Mouse (Mus musculus): ENCODE measurements around the gene Trnp1. TPM values are rescaled to one million over a fixed set of nuclear protein-coding genes. Genes with fewer than 3 reads are reported as not detected.
A peak's percentile ranks its signal among the peaks of the same experiment; 100 is the strongest.

Gene Trnp1
- polyA plus RNA-seq, 1 experiment from 2014 or later, result 1.5 TPM

- Histone ChIP-seq H3K9ac (ENCODE audit: low read length) (peak within 1 kb of the TSS; percentile 44; the same call in 1 of the 2 replicates), H3K27me3 (ENCODE audit: control insufficient read depth, insufficient read depth, low read length) (peaks cover 21% of the 10 kb centered on the region), H3K27ac (ENCODE audit: low read depth, low read length) (no peak within 1 kb of the TSS), H3K4me3 (ENCODE audit: low read depth, low read length) (peak within 1 kb of the TSS; percentile 40), H3K36me3 (ENCODE audit: control insufficient read depth, insufficient read depth, low read length) (no peaks in the 10 kb centered on the region), H3K4me1 (ENCODE audit: control insufficient read depth, insufficient read depth, low read length) (peaks cover 9% of the 10 kb centered on the region), H3K9me3 (ENCODE audit: control insufficient read depth, low read length) (no peaks in the 10 kb centered on the region), H3K4me2 (peak within 1 kb of the TSS; percentile 48)
- WGBS, result 5% methylated on average over 29 of the region's 29 CpGs
- DNase-seq (ENCODE audit: low spot score, missing footprints) (peak; percentile 100), ATAC-seq (ENCODE audit: low FRiP score) (peak; percentile 99)
These were observed 18.7 kb downstream of the Trnp1 start, which contains the start of gene Tent5b for GRCm38 (mm10) chr4:133479458-133480184. Gene Tent5b, plus strand, starts transcription at chr4:133480132.

DNA sequence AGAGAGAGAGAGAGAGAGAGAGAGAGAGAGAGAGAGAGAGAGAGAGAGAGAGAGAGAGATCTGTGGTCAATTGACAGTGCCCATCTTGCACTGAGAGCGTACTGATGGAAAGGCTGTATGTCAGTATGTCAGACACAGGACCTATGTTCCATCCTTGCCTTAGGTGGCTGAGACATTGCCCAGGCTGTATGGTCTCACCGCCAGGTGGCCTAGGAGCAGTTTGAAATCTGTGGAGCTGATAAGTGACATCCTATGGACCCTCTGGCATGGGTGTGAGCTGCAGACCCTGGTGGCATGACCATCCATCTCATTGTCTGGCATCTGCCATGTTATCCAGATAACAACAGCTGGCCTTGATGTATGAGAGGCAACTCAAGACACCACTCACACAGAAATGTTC is 24.5 kb downstream of the Trnp1 start:
- H3K4me1 ChIP-seq (ENCODE audit: control insufficient read depth, insufficient read depth, low read length), result peaks cover 1% of the 10 kb centered on the region; the same call in 1 of the 2 replicates
- no peak overlapping the region for H3K9ac ChIP-seq (ENCODE audit: low read length)
- H3K9me3 ChIP-seq (ENCODE audit: control insufficient read depth, low read length), result peaks cover 3% of the 10 kb centered on the region; the same call in 1 of the 2 replicates
- no peak overlapping the region for H3K27ac ChIP-seq (ENCODE audit: low read depth, low read length)
- peaks cover 4% of the 10 kb centered on the region; the same call in 1 of the 2 replicates for H3K27me3 ChIP-seq (ENCODE audit: control insufficient read depth, insufficient read depth, low read length)
- 58% methylated on average over 2 of the region's 2 CpGs for WGBS
- no peak overlapping the region for H3K4me2 ChIP-seq
- ATAC-seq (ENCODE audit: low FRiP score) (no peak), DNase-seq (ENCODE audit: low spot score, missing footprints) (no peak)
- H3K36me3 ChIP-seq (ENCODE audit: control insufficient read depth, insufficient read depth, low read length), result no peaks in the 10 kb centered on the region
- no peak overlapping the region for H3K4me3 ChIP-seq (ENCODE audit: low read depth, low read length)

GRCm38 (mm10) chr4:133471135-133471821 is 27.1 kb downstream of the Trnp1 start:
- WGBS, result 80% methylated on average over 7 of the region's 7 CpGs
- DNase-seq (ENCODE audit: low spot score, missing footprints) (no peak), ATAC-seq (ENCODE audit: low FRiP score) (no peak)
- Histone ChIP-seq H3K27me3 (ENCODE audit: control insufficient read depth, insufficient read depth, low read length) (peaks cover 10% of the 10 kb centered on the region), H3K36me3 (ENCODE audit: control insufficient read depth, insufficient read depth, low read length) (no peaks in the 10 kb centered on the region), H3K27ac (ENCODE audit: low read depth, low read length) (no peak overlapping the region), H3K4me1 (ENCODE audit: control insufficient read depth, insufficient read depth, low read length) (peaks cover 4% of the 10 kb centered on the region), H3K9ac (ENCODE audit: low read length) (no peak overlapping the region), H3K4me3 (ENCODE audit: low read depth, low read length) (no peak overlapping the region), H3K9me3 (ENCODE audit: control insufficient read depth, low read length) (peaks cover 3% of the 10 kb centered on the region; the same call in 1 of the 2 replicates), H3K4me2 (no peak overlapping the region)

GRCm38 (mm10) chr4:133469122-133469521 is 29.2 kb downstream of the Trnp1 start:
- WGBS, result 17% methylated on average over 12 of the region's 12 CpGs
- H3K4me2 ChIP-seq, result no peak overlapping the region
- DNase-seq (ENCODE audit: low spot score, missing footprints), result peak; percentile 85

GRCm38 (mm10) chr4:133468080-133468479 is 30.3 kb downstream of the Trnp1 start:
- Histone ChIP-seq H3K9me3 (ENCODE audit: control insufficient read depth, low read length) (peaks cover 3% of the 10 kb centered on the region; the same call in 1 of the 2 replicates), H3K36me3 (ENCODE audit: control insufficient read depth, insufficient read depth, low read length) (no peaks in the 10 kb centered on the region), H3K4me2 (peak overlapping the region; percentile 83), H3K4me1 (ENCODE audit: control insufficient read depth, insufficient read depth, low read length) (peaks cover 4% of the 10 kb centered on the region), H3K27ac (ENCODE audit: low read depth, low read length) (no peak overlapping the region), H3K9ac (ENCODE audit: low read length) (peak overlapping the region; percentile 55), H3K4me3 (ENCODE audit: low read depth, low read length) (peak overlapping the region; percentile 40), H3K27me3 (ENCODE audit: control insufficient read depth, insufficient read depth, low read length) (peaks cover 10% of the 10 kb centered on the region)
- 0% methylated on average over 27 of the region's 27 CpGs for WGBS
- peak; percentile 67; the same call in 1 of the 2 replicates for ATAC-seq (ENCODE audit: low FRiP score)
- peak; percentile 96 for DNase-seq (ENCODE audit: low spot score, missing footprints)

More at GRCm38 (mm10) chr4:133469122-133469521, 29.2 kb downstream of the Trnp1 start:
- H3K27me3 ChIP-seq (ENCODE audit: control insufficient read depth, insufficient read depth, low read length), result peaks cover 10% of the 10 kb centered on the region
- no peak for ATAC-seq (ENCODE audit: low FRiP score)
- no peaks in the 10 kb centered on the region for H3K36me3 ChIP-seq (ENCODE audit: control insufficient read depth, insufficient read depth, low read length)
- peaks cover 4% of the 10 kb centered on the region for H3K4me1 ChIP-seq (ENCODE audit: control insufficient read depth, insufficient read depth, low read length)
- no peak overlapping the region for H3K4me3 ChIP-seq (ENCODE audit: low read depth, low read length)
- peaks cover 3% of the 10 kb centered on the region; the same call in 1 of the 2 replicates for H3K9me3 ChIP-seq (ENCODE audit: control insufficient read depth, low read length)
- no peak overlapping the region for H3K27ac ChIP-seq (ENCODE audit: low read depth, low read length)
- H3K9ac ChIP-seq (ENCODE audit: low read length), result no peak overlapping the region

DNA sequence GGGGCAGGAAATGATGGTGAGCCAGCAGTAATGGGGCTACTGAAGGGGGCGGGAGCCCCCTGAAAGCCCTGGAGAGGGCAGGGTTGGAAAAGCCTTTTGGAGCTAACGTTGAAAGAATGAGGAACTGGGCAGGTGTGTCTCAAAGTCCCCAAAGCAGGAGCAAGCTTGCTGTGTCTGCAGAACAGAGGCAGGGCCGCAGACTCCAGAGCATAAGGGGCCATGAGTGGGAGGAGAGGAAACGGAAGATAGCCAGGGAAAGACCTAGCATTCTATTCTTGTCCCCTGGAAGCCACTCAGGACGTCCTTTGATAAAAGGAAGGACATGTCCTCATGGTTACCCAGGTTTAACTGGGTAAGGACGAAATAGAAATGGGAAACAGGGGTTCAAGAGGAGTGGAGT is 35.2 kb downstream of the Trnp1 start:
- Histone ChIP-seq H3K4me2 (no peak overlapping the region), H3K4me3 (ENCODE audit: low read depth, low read length) (no peak overlapping the region), H3K9ac (ENCODE audit: low read length) (no peak overlapping the region), H3K27me3 (ENCODE audit: control insufficient read depth, insufficient read depth, low read length) (no peaks in the 10 kb centered on the region), H3K9me3 (ENCODE audit: control insufficient read depth, low read length) (no peaks in the 10 kb centered on the region), H3K27ac (ENCODE audit: low read depth, low read length) (no peak overlapping the region), H3K4me1 (ENCODE audit: control insufficient read depth, insufficient read depth, low read length) (no peaks in the 10 kb centered on the region; the same call in 1 of the 2 replicates), H3K36me3 (ENCODE audit: control insufficient read depth, insufficient read depth, low read length) (no peaks in the 10 kb centered on the region)
- ATAC-seq (ENCODE audit: low FRiP score) (no peak), DNase-seq (ENCODE audit: low spot score, missing footprints) (no peak)
- 72% methylated on average over 6 of the region's 6 CpGs for WGBS

GRCm38 (mm10) chr4:133461362-133461761 is 37.0 kb downstream of the Trnp1 start:
- Histone ChIP-seq H3K36me3 (ENCODE audit: control insufficient read depth, insufficient read depth, low read length) (no peaks in the 10 kb centered on the region), H3K9me3 (ENCODE audit: control insufficient read depth, low read length) (no peaks in the 10 kb centered on the region), H3K27me3 (ENCODE audit: control insufficient read depth, insufficient read depth, low read length) (no peaks in the 10 kb centered on the region), H3K4me1 (ENCODE audit: control insufficient read depth, insufficient read depth, low read length) (no peaks in the 10 kb centered on the region), H3K9ac (ENCODE audit: low read length) (no peak overlapping the region), H3K4me2 (no peak overlapping the region), H3K27ac (ENCODE audit: low read depth, low read length) (no peak overlapping the region), H3K4me3 (ENCODE audit: low read depth, low read length) (no peak overlapping the region)
- WGBS, result 79% methylated on average over 4 of the region's 4 CpGs
- ATAC-seq (ENCODE audit: low FRiP score), result no peak
- DNase-seq (ENCODE audit: low spot score, missing footprints), result no peak

DNA sequence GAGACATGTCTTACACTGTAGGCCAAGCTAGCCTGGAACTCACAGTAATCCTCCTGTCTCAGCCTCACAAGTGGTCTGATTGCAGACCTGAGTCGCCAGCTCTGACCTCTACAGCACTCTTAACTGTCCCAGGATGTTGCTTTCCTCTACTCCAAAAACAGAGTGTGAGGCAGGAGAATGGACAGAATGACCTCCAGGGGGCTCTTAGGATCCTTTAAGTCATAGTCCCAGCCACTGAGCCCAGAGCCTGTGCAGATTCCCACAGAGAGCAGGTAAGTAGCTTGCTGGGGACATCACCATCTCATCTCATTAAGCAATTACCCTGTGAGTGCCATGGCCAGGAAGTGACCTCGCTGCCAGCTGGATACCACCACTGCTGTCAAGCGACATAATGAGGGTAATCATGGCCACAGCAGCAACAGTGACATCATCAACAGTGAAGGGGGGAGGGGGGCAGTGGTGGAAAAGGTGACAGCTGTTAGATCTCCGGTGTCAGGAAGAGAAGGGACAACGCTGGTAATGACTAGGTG is 37.5 kb downstream of the Trnp1 start:
- Histone ChIP-seq H3K4me3 (ENCODE audit: low read depth, low read length) (no peak overlapping the region), H3K9me3 (ENCODE audit: control insufficient read depth, low read length) (no peaks in the 10 kb centered on the region), H3K27me3 (ENCODE audit: control insufficient read depth, insufficient read depth, low read length) (no peaks in the 10 kb centered on the region), H3K36me3 (ENCODE audit: control insufficient read depth, insufficient read depth, low read length) (no peaks in the 10 kb centered on the region), H3K4me2 (no peak overlapping the region), H3K9ac (ENCODE audit: low read length) (no peak overlapping the region), H3K27ac (ENCODE audit: low read depth, low read length) (no peak overlapping the region), H3K4me1 (ENCODE audit: control insufficient read depth, insufficient read depth, low read length) (no peaks in the 10 kb centered on the region)
- WGBS, result 62% methylated on average over 5 of the region's 5 CpGs
- ATAC-seq (ENCODE audit: low FRiP score) (no peak), DNase-seq (ENCODE audit: low spot score, missing footprints) (no peak)

DNA sequence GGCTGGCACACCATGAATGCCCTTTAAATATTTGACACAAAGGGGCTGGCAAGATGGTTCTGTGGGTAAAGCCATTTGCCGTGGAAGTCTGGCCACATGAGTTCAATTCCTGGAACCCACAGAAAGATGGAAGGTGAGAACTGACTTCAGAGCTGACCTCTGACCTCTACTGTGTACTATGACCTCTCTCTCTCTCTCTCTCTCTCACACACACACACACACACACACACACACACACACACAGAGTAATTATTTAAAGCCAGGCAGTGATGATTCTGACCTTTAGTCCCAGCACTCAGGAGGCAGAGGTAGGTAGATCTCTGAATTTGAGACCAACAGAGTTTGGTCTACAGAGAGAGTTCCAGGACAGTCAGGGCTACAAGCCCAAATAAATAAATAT is 38.3 kb downstream of the Trnp1 start:
- no peak overlapping the region for H3K9ac ChIP-seq (ENCODE audit: low read length)
- H3K4me1 ChIP-seq (ENCODE audit: control insufficient read depth, insufficient read depth, low read length), result no peaks in the 10 kb centered on the region
- ATAC-seq (ENCODE audit: low FRiP score), result no peak
- 86% methylated on average over 1 of the region's 1 CpGs for WGBS
- no peak overlapping the region for H3K27ac ChIP-seq (ENCODE audit: low read depth, low read length)
- no peak overlapping the region for H3K4me3 ChIP-seq (ENCODE audit: low read depth, low read length)
- H3K9me3 ChIP-seq (ENCODE audit: control insufficient read depth, low read length), result no peaks in the 10 kb centered on the region
- no peak for DNase-seq (ENCODE audit: low spot score, missing footprints)
- H3K4me2 ChIP-seq, result no peak overlapping the region
- H3K27me3 ChIP-seq (ENCODE audit: control insufficient read depth, insufficient read depth, low read length), result no peaks in the 10 kb centered on the region
- H3K36me3 ChIP-seq (ENCODE audit: control insufficient read depth, insufficient read depth, low read length), result no peaks in the 10 kb centered on the region
